Mouse (Mus musculus) testis, adult 2 months (tissue): ENCODE data around the gene 1810043G02Rik.

Experiments used
- CTCF ChIP-seq: fragments of 200-500 bp; IDR thresholded peaks from 2 replicates; pipeline ENCODE4 v1.5.1; 2012; ENCODE audit warnings: low read depth, mild to moderate bottlenecking, inconsistent platforms, low read length, moderate library complexity; ENCODE audit not compliant: control insufficient read depth, insufficient read depth, insufficient replicate concordance
- POLR2A ChIP-seq: fragments of 200-500 bp; IDR thresholded peaks from 2 replicates; pipeline ENCODE4 v1.6.1; 2012; ENCODE audit warnings: low read depth, mild to moderate bottlenecking, inconsistent platforms, low read length, moderate library complexity; ENCODE audit not compliant: control insufficient read depth

DNA sequence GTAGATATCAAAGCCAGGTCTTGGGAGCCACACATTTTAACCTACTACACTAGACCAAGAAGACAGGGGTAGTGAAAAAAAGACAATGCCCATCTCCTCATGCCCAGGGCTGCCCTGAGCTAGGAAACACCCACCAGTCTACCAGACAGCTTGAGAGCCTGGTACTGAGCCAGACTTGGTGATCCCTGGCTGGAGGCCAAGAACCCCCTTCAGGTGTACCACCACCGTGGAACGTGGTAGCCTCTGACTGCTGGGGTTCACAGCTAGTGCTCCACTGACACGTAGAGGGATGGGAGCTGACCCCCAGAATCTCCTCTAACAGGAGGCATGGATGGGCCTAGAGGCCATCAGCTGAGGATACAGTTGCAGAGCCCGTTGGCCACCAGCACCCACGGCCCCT is 21.9 kb downstream of the 1810043G02Rik start:
- TF ChIP-seq CTCF (no peak), POLR2A (no peak)
